Mouse (Mus musculus) embryonic facial prominence, embryonic 10.5 days (tissue): Measurements from ENCODE around the gene Cd5. TPM values are rescaled to one million over a fixed set of nuclear protein-coding genes. Genes with fewer than 3 reads are reported as not detected.

Experiments used
- DNase-seq: peaks from one replicate; pipeline ENCODE4 v3.0.0-alpha.2; 2017; ENCODE audit warnings: low spot score
- H3K27ac ChIP-seq: fragments of 300-500 bp; sonication (generic); replicated peaks from 2 replicates; pipeline ENCODE4 v1.5.1; 2016; ENCODE audit warnings: mild to moderate bottlenecking
- H3K27me3 ChIP-seq: fragments of 300-500 bp; sonication (generic); replicated peaks from 2 replicates; pipeline ENCODE4 v1.6.1; 2016; ENCODE audit warnings: low read depth, mild to moderate bottlenecking; ENCODE audit not compliant: poor library complexity, severe bottlenecking
- H3K36me3 ChIP-seq: fragments of 300-500 bp; sonication (generic); replicated peaks from 2 replicates; pipeline ENCODE4 v1.6.1; 2016; ENCODE audit warnings: mild to moderate bottlenecking, moderate library complexity
- H3K4me1 ChIP-seq: fragments of 300-500 bp; sonication (generic); 2 replicates; pipeline ENCODE4 v1.6.1; 2016
- H3K4me3 ChIP-seq: fragments of 300-500 bp; sonication (generic); 2 replicates; pipeline ENCODE4 v1.5.1; 2016; ENCODE audit warnings: mild to moderate bottlenecking, moderate library complexity
- H3K9me3 ChIP-seq: fragments of 300-500 bp; sonication (generic); 2 replicates; pipeline ENCODE4 v1.6.1; 2016; ENCODE audit warnings: mild to moderate bottlenecking
- WGBS: fragments of 180-500 bp; shearing (Covaris S2); methylation state at CpG from one replicate; pipeline ENCODE4 v1.1.7; 2016; 5-methylcytosine and 5-hydroxymethylcytosine counted together
- polyA plus RNA-seq: library from polyadenylated mRNA; unstranded; fragments of >200 nt; fragmentation: Nextera tagmentation; extraction: Ambion mirVana; gene quantifications from 2 replicates; pipeline ENCODE4 v1.2.1, GENCODE M21; 2016

The Cd5 gene
- polyA plus RNA-seq = 0.15 and 0.19 TPM in 2 replicates

DNA sequence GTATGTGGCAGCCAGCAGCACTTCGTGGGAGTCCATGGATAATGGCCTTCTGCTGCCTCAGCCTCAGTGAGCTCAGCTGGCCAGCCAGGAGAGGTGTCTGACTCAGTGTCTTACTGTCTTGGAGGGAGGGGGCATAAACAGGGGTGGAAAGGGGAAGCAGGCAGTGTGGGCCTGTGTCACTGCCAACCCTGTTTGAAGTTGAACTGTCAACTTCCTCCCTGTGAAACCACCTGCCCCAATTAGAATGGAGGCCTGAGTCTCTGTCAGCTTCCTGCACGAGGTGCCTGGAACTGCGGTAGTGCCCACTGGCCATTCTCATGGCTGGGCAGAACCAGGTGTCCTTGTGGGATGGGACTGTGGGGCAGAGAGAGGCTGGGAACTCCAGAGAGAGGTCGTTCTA lies at the start of gene Cd5:
TSS of gene Cd5 (minus strand) at position 192 of the 400 bp plus-strand sequence.
- 75% methylated on average over 4 of the region's 4 CpGs for WGBS
- no peaks in the 10 kb centered on the region for H3K27me3 ChIP-seq
- DNase-seq = no peak
- no peaks in the 10 kb centered on the region for H3K9me3 ChIP-seq
- H3K27ac ChIP-seq = no peak within 1 kb of the TSS
- peaks cover 14% of the 10 kb centered on the region for H3K4me1 ChIP-seq
- no peaks in the 10 kb centered on the region for H3K36me3 ChIP-seq
- H3K4me3 ChIP-seq = no peak within 1 kb of the TSS

DNA sequence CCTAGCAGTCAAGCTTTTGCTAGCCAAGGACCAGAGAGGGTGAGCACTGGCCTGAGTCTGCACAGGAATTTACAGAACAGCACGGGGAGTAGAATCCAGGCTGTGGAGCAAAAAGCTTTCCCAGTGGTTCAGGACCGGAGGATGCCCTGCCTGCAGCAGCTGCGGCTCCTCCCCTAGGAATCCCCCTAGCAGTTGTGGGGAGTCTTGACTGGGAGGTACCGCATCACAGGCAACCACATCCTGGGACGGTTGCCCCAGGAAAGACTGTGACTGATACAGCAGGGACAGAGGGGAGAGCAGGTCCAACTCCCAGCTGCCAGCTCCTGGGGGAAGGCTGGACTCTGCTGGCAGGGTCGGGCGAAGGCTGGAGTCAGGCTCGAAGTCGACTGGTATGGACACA lies 49.4 kb upstream of the Cd5 start:
- 72% methylated on average over 9 of the region's 9 CpGs for WGBS

DNA sequence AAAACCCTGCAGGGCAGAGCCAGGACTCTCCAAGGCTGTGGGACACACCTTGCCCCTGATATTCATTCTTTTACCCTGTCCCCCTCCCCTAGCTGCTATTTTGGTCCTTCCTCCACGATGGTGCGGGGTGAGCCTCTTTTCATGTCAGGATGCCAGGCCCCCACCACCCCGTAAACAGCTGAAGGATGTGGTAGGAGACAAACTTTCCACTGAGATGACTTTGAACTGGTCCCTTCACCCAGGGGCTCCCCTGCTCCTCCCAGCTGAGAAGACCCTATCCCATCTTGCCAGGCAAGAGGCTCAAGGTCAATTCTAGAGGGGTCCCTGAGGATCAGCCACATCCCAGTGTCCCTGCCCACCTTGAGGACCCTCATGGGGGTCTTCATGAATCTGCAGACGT lies 48.6 kb upstream of the Cd5 start:
- WGBS = 85% methylated on average over 4 of the region's 4 CpGs
- H3K27me3 ChIP-seq = no peaks in the 10 kb centered on the region
- H3K4me3 ChIP-seq = no peak overlapping the region
- no peaks in the 10 kb centered on the region for H3K9me3 ChIP-seq
- H3K4me1 ChIP-seq = peaks cover 47% of the 10 kb centered on the region
- DNase-seq = no peak
- H3K36me3 ChIP-seq = no peaks in the 10 kb centered on the region
- H3K27ac ChIP-seq = no peak overlapping the region

More for the DNA sequence above, 49.4 kb upstream of the Cd5 start:
- Histone ChIP-seq H3K9me3 (no peaks in the 10 kb centered on the region), H3K27ac (no peak overlapping the region), H3K4me1 (peaks cover 45% of the 10 kb centered on the region), H3K4me3 (no peak overlapping the region), H3K36me3 (no peaks in the 10 kb centered on the region), H3K27me3 (no peaks in the 10 kb centered on the region)
- DNase-seq = no peak

DNA sequence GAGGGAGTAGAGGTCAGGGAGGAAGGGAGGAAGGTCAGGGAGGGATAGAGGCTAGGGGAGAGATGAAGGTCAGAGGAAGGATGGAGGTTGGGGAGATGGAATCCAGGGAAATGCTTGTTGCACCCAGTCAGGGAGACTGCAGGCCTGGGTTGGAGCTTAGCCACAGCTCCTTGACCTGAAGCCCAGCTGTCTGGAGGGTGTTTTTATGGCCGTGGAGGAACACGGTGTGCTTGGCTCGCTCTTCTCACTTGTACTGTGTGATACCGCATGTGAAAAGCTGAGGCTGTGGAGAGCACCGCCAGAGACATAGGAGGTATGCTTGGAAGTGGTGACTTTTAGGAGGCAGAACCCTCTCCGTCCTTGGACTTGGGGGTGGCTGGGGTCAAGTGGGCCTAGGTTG lies 48.0 kb upstream of the Cd5 start:
- DNase-seq = no peak
- no peak overlapping the region for H3K4me3 ChIP-seq
- WGBS = 86% methylated on average over 6 of the region's 6 CpGs
- H3K36me3 ChIP-seq = no peaks in the 10 kb centered on the region
- H3K27me3 ChIP-seq = no peaks in the 10 kb centered on the region
- H3K9me3 ChIP-seq = no peaks in the 10 kb centered on the region
- H3K27ac ChIP-seq = no peak overlapping the region
- peaks cover 50% of the 10 kb centered on the region for H3K4me1 ChIP-seq

DNA sequence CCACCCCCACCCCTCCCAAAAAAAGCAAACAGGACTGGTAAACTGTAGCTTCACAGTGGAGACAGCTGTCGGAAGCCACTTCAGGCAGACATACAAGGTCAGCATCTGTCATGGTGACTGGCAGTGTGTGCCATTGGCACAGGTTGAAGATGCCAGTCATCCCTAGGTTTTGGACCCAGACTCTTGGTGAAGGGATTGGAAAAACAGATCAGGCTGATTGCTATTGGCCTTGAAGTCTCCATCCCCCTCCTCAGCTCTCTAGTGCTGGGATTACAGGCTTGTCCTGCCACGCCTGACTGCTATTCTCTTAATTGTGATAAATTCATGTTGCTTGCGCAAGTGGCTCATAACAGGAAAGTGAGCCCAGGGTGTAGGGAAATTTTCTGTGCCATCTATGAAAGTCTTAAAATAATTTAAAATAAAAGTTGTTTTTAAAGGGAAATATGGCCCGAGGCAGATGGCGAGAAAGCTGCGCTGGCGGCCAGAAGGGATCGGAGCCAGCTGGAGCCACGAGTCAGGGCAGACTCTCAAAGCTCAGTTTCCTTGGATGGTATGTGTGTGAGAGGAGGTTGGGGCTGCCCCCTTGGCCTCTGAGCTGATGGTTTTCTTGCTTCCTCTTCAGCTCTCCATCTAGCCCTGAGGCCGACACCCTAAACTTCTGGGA lies 46.1 kb upstream of the Cd5 start:
- Histone ChIP-seq H3K27ac (no peak overlapping the region), H3K4me1 (peaks cover 48% of the 10 kb centered on the region), H3K9me3 (no peaks in the 10 kb centered on the region), H3K27me3 (no peaks in the 10 kb centered on the region), H3K4me3 (no peak overlapping the region), H3K36me3 (no peaks in the 10 kb centered on the region)
- DNase-seq = no peak
- WGBS = 72% methylated on average over 10 of the region's 10 CpGs

DNA sequence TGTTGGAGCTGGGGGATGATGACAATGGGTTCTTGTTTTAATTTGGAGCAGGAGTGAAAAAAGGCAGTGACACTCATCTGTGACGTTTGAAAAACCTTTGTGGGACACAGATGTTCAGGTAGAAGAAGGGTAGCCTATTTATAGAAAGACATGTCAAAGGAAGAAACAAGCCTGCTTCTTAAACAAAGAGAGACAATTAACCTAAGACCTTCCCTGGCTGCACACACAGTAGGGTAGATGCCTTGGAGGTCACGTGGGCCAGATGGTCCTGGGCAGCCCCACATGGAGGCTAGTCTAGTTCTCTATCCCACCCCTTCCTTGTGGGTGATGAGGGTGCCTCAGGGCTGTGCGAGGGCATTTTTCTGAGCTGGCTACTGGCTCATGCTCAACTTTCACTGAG lies 45.3 kb upstream of the Cd5 start:
- no peaks in the 10 kb centered on the region for H3K36me3 ChIP-seq
- H3K4me1 ChIP-seq = peaks cover 42% of the 10 kb centered on the region
- WGBS = 26% methylated on average over 3 of the region's 3 CpGs
- H3K4me3 ChIP-seq = no peak overlapping the region
- H3K27me3 ChIP-seq = no peaks in the 10 kb centered on the region
- DNase-seq = no peak
- H3K27ac ChIP-seq = no peak overlapping the region
- no peaks in the 10 kb centered on the region for H3K9me3 ChIP-seq

DNA sequence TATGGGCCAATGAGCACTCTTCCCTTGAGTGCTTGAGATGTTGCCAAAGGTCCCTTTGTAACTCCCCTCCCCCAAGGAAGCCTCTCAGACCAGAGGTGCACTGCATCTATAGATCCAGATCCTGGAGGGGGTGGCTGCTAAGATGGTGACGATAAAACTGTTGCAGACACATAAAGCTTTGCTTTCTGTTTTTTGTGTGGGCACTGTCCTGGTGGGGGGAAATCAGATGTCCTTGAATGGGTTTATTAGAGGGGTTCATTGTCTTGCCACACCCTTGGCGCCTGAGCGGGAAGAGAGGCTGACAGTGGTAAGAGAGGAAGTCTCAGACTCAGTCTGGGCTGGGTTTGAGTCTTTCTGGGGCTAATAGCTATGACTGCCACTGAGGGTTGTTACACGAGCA lies 44.4 kb upstream of the Cd5 start:
- 85% methylated on average over 4 of the region's 4 CpGs for WGBS
- Histone ChIP-seq H3K4me1 (peaks cover 42% of the 10 kb centered on the region), H3K36me3 (no peaks in the 10 kb centered on the region), H3K9me3 (no peaks in the 10 kb centered on the region), H3K27ac (no peak overlapping the region), H3K27me3 (no peaks in the 10 kb centered on the region), H3K4me3 (no peak overlapping the region)
- no peak for DNase-seq

DNA sequence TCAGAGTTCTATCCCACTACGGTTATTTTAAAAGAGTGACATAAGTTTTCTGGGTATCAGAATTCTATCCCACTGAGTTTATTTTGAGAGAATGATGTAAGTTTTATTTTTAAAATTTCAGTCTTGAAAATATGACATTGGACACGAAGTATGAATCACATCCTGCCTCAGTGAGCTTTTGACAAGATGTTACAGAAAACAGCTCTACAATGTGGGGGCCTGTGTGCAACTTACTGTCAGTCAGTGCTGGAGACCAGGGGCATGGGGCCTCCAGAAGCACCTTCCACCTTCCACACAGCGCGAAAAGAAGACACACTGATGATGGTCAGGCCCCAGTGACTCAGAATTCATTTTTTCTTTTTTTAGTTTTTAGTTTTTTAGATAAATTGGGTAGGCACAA lies 42.8 kb upstream of the Cd5 start:
- H3K36me3 ChIP-seq = no peaks in the 10 kb centered on the region
- H3K27ac ChIP-seq = no peak overlapping the region
- no peak for DNase-seq
- H3K4me3 ChIP-seq = no peak overlapping the region
- no peaks in the 10 kb centered on the region for H3K27me3 ChIP-seq
- 89% methylated on average over 4 of the region's 4 CpGs for WGBS
- peaks cover 41% of the 10 kb centered on the region for H3K4me1 ChIP-seq
- no peaks in the 10 kb centered on the region for H3K9me3 ChIP-seq

DNA sequence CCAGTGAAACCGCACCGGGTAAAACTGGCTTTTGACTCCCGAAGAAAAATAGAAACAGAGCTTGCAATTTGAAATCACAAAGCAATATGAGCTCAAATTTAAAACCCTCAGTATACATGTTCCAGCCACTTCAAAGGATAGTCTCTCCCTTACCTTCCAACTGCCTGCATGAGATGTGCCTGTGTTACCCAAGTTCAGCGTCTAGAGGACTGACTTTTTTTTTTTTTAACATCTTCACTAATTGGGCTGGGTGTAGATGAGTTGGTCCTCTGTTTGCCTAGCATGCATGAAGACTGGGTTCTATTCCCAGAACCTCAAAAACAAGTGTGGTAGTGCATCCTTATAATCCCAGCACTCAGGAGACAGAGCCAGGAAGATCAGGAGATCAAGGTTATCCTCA lies 38.1 kb upstream of the Cd5 start:
- WGBS = 91% methylated on average over 4 of the region's 4 CpGs
- no peak for DNase-seq
- H3K4me3 ChIP-seq = no peak overlapping the region

DNA sequence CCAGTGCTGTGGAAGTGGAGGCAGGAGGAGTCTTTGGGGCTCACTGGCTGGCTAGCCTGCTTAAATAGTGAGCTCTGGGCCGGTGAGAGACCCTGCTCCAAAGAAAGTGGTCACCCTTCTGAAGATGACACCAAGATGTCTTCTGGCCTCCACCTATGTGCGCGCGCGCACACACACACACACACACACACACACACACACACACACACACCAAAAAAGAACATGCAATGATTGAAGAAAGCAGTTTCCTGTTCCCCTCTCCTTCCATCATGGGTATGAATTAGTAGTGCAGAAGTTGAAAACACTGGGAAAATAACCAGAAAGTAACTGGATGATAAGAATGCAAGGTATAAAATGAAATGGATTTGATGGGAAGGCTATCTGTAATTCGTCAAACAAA lies 35.3 kb upstream of the Cd5 start:
- H3K36me3 ChIP-seq = no peaks in the 10 kb centered on the region
- 0 out of 2 replicates have a peak, but pooled peaks cover 5% of the 10 kb centered on the region for H3K27me3 ChIP-seq
- DNase-seq = no peak
- H3K9me3 ChIP-seq = no peaks in the 10 kb centered on the region
- H3K4me3 ChIP-seq = no peak overlapping the region
- WGBS = 94% methylated on average over 6 of the region's 6 CpGs
- H3K4me1 ChIP-seq = no peaks in the 10 kb centered on the region
- no peak overlapping the region for H3K27ac ChIP-seq

More for the DNA sequence above, 38.1 kb upstream of the Cd5 start:
- Histone ChIP-seq H3K4me1 (no peaks in the 10 kb centered on the region), H3K9me3 (no peaks in the 10 kb centered on the region), H3K27me3 (0 out of 2 replicates have a peak, but pooled peaks cover 5% of the 10 kb centered on the region), H3K27ac (no peak overlapping the region), H3K36me3 (no peaks in the 10 kb centered on the region)

DNA sequence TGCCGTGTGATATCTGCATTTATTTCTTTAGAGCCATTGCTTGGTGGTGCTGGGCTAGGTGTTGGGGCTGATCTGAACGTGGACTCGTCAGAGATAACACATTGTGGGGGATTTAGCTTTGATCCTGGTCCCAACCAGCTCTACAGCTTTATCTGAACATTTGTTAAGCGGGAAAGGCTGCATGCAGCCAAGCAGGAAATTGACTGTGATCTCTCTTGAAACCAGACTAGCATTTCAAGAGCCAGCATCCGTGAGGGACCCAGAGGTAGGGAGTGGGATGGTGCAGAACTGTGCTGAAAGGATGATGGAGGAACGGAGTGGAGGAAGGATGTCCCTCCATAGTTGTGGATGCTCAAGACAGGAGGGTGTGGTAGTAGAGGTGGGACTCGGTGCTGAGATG lies 34.6 kb upstream of the Cd5 start:
- 80% methylated on average over 7 of the region's 7 CpGs for WGBS
- Histone ChIP-seq H3K36me3 (no peaks in the 10 kb centered on the region), H3K27me3 (0 out of 2 replicates have a peak, but pooled peaks cover 5% of the 10 kb centered on the region), H3K9me3 (no peaks in the 10 kb centered on the region), H3K4me3 (no peak overlapping the region), H3K4me1 (no peaks in the 10 kb centered on the region), H3K27ac (no peak overlapping the region)
- no peak for DNase-seq

DNA sequence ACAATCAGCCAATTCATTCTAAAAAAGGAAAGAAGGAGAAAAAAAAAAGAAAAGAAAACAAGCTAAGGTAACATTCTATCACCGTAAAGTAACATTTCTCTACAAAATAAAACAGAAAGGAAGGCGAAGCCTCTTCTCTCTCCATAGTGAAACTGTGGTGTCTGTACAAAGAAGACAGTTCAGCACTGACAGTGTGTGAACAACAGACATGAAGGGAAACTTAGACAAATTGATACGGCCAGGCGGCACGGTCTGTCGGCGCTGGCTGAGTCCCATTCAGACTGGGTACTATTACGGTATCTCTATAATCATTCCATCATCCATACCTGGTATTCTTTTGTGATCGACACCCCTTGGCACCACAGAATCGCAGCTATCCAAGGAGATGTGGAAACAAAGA lies 34.1 kb upstream of the Cd5 start:
- Histone ChIP-seq H3K27ac (no peak overlapping the region), H3K36me3 (no peaks in the 10 kb centered on the region), H3K4me1 (no peaks in the 10 kb centered on the region), H3K4me3 (no peak overlapping the region), H3K9me3 (no peaks in the 10 kb centered on the region), H3K27me3 (0 out of 2 replicates have a peak, but pooled peaks cover 5% of the 10 kb centered on the region)
- DNase-seq = no peak
- WGBS = 93% methylated on average over 10 of the region's 10 CpGs

DNA sequence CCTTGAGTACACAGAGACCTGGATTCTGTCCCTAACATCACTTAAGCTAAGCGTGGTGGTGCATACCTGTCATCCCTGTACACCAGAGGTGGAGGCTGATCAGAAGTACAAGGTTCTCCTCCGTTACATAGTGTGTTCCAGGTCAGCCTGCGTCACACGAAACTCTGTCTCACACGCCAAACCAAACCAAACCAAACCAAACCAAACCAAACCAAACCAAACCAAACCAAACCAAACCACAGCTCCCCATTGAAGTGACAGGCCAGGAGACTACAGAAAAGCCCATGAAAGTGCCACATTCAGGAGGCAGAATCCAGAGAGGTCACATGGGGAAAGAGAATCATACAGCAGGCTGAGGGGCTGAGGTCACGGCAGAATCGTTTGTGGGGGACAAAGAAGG lies 33.2 kb upstream of the Cd5 start:
- Histone ChIP-seq H3K9me3 (no peaks in the 10 kb centered on the region), H3K4me3 (no peak overlapping the region), H3K27ac (no peak overlapping the region), H3K36me3 (no peaks in the 10 kb centered on the region), H3K4me1 (no peaks in the 10 kb centered on the region), H3K27me3 (0 out of 2 replicates have a peak, but pooled peaks cover 5% of the 10 kb centered on the region)
- DNase-seq = no peak
- 84% methylated on average over 7 of the region's 7 CpGs for WGBS
